Mouse (Mus musculus): ENCODE results near the gene Elfn2.

The Elfn2 gene

GRCm38 (mm10) chr15:78720094-78720493 is 1.5 kb upstream of the Elfn2 start:
- peak; percentile 32 for DNase-seq

GRCm38 (mm10) chr15:78719416-78719815 is 845 bp upstream of the Elfn2 start:
- DNase-seq: no peak

- DNase-seq: no peak
Measured at GRCm38 (mm10) chr15:78716936-78717335, 1.6 kb downstream of the Elfn2 start.

- DNase-seq: no peak
Measured at GRCm38 (mm10) chr15:78715856-78716255, 2.7 kb downstream of the Elfn2 start.

GRCm38 (mm10) chr15:78713751-78714150 is 4.8 kb downstream of the Elfn2 start:
- no peak for DNase-seq

- no peak for DNase-seq
Measured at GRCm38 (mm10) chr15:78712335-78713258, 6.0 kb downstream of the Elfn2 start.

- DNase-seq: no peak
Measured at GRCm38 (mm10) chr15:78711935-78712334, 6.6 kb downstream of the Elfn2 start.

GRCm38 (mm10) chr15:78710634-78711033 is 7.9 kb downstream of the Elfn2 start:
- DNase-seq: no peak

- no peak for DNase-seq
Measured at GRCm38 (mm10) chr15:78709767-78710166, 8.8 kb downstream of the Elfn2 start.

GRCm38 (mm10) chr15:78706630-78707029 is 11.9 kb downstream of the Elfn2 start:
- no peak for DNase-seq

- DNase-seq: no peak
Measured at GRCm38 (mm10) chr15:78704824-78705223, 13.7 kb downstream of the Elfn2 start.

GRCm38 (mm10) chr15:78704007-78704406 is 14.6 kb downstream of the Elfn2 start:
- DNase-seq: no peak

GRCm38 (mm10) chr15:78700420-78700819 is 18.2 kb downstream of the Elfn2 start:
- no peak for DNase-seq

- no peak for DNase-seq
Measured at GRCm38 (mm10) chr15:78699513-78699912, 19.1 kb downstream of the Elfn2 start.

GRCm38 (mm10) chr15:78698491-78699135 is 20.0 kb downstream of the Elfn2 start:
- no peak for DNase-seq

- no peak for DNase-seq
Measured at GRCm38 (mm10) chr15:78698084-78698483, 20.5 kb downstream of the Elfn2 start.

GRCm38 (mm10) chr15:78695745-78696144 is 22.8 kb downstream of the Elfn2 start:
- DNase-seq: no peak

- no peak for DNase-seq
Measured at GRCm38 (mm10) chr15:78692505-78692904, 26.1 kb downstream of the Elfn2 start.

GRCm38 (mm10) chr15:78690716-78691115 is 27.9 kb downstream of the Elfn2 start:
- no peak for DNase-seq

- DNase-seq: no peak
Measured at GRCm38 (mm10) chr15:78686910-78687309, 31.7 kb downstream of the Elfn2 start.

GRCm38 (mm10) chr15:78684111-78684510 is 34.5 kb downstream of the Elfn2 start:
- DNase-seq: no peak

- DNase-seq: no peak
Measured at GRCm38 (mm10) chr15:78683474-78683873, 35.1 kb downstream of the Elfn2 start.

- no peak for DNase-seq
Measured at GRCm38 (mm10) chr15:78681781-78682180, 36.8 kb downstream of the Elfn2 start.

- no peak for DNase-seq
Measured at GRCm38 (mm10) chr15:78681301-78681700, 37.3 kb downstream of the Elfn2 start.
